Mouse (Mus musculus) left cerebral cortex, postnatal 10 days (tissue): ENCODE data around the gene Dgkz. TPM values are rescaled to one million over a fixed set of nuclear protein-coding genes. Genes with fewer than 3 reads are reported as not detected.

Experiments
- DNase-seq, 2 experiments: peaks; one replicate each; pipeline ENCODE4 v3.0.0; 2021 to 2022; ENCODE audit warnings: low spot score in 2 of 2, mixed read lengths in 1 of 2; ENCODE audit errors: extremely low spot score in 1 of 2
- intact Hi-C: fragments of 180-260 bp; cut with DNase I; formaldehyde crosslinking; loops from one replicate; pipeline ENCODE4 v1.15.1; 2025
- total RNA-seq, 2 experiments: library from RNA; stranded (reverse); gene quantifications; 2 replicates each; pipeline ENCODE4 v1.2.3; 2021

Dgkz gene
- total RNA-seq: 100 to 1,000 TPM; 251 to 255 TPM

GRCm38 (mm10) chr2:91975581-91976541, at the start of gene Dgkz:
Dgkz (minus strand) TSS chr2:91975864.
- DNase-seq: peak in 1 of 2 experiments; percentile 56

GRCm38 (mm10) chr2:92025202-92025601, 49.5 kb upstream of the Dgkz start:
- intact Hi-C loops: no loop called here
- DNase-seq: no peak

More at GRCm38 (mm10) chr2:91975581-91976541, at the start of gene Dgkz:
- intact Hi-C loops: no loop called here

- DNase-seq: peak; percentile 42 to 86
- intact Hi-C loops: no loop called here
Observed at GRCm38 (mm10) chr2:92024274-92024672, 48.6 kb upstream of the Dgkz start, which contains the start of gene Creb3l1. Creb3l1 (minus strand) TSS chr2:92024502.

GRCm38 (mm10) chr2:92023362-92024273, 48.0 kb upstream of the Dgkz start:
- intact Hi-C loops: no loop called here
- DNase-seq: peak in 1 of 2 experiments; percentile 69

- intact Hi-C loops: no loop called here
- no peak for DNase-seq
Observed at GRCm38 (mm10) chr2:92020676-92021265, 45.1 kb upstream of the Dgkz start.

- intact Hi-C loops: no loop called here
- DNase-seq: no peak
Observed at GRCm38 (mm10) chr2:92017440-92017839, 41.8 kb upstream of the Dgkz start.

GRCm38 (mm10) chr2:92016981-92017380, 41.3 kb upstream of the Dgkz start:
- DNase-seq: peak; percentile 50 to 89

GRCm38 (mm10) chr2:92014891-92015290, 39.2 kb upstream of the Dgkz start:
- intact Hi-C loops: no loop called here
- no peak for DNase-seq

More at GRCm38 (mm10) chr2:92016981-92017380, 41.3 kb upstream of the Dgkz start:
- intact Hi-C loops: no loop called here

GRCm38 (mm10) chr2:92014248-92014647, 38.6 kb upstream of the Dgkz start:
- intact Hi-C loops: no loop called here
- no peak for DNase-seq

- peak in 1 of 2 experiments; percentile 81 for DNase-seq
- intact Hi-C loops: no loop called here
Observed at GRCm38 (mm10) chr2:92012768-92013445, 37.2 kb upstream of the Dgkz start.

GRCm38 (mm10) chr2:92011424-92012353, 36.0 kb upstream of the Dgkz start:
- intact Hi-C loops: no loop called here
- no peak for DNase-seq

GRCm38 (mm10) chr2:92008623-92009404, 33.1 kb upstream of the Dgkz start:
- intact Hi-C loops: loop anchor here (5.0 kb wide), 1 partner anchor 48 kb away; no protein-coding TSS in a partner anchor
- no peak for DNase-seq

- DNase-seq: peak; percentile 98
- intact Hi-C loops: loop anchor here (5.0 kb wide), 1 partner anchor 49 kb away; no protein-coding TSS in a partner anchor
Observed at GRCm38 (mm10) chr2:92007933-92008622, 32.4 kb upstream of the Dgkz start.

GRCm38 (mm10) chr2:92006983-92007921, 31.6 kb upstream of the Dgkz start:
- intact Hi-C loops: loop anchor here (5.0 kb wide), 1 partner anchor 50 kb away; no protein-coding TSS in a partner anchor

GRCm38 (mm10) chr2:92006491-92006890, 30.8 kb upstream of the Dgkz start:
- intact Hi-C loops: loop anchor here (5.0 kb wide), 1 partner anchor 51 kb away; no protein-coding TSS in a partner anchor
- no peak for DNase-seq

More at GRCm38 (mm10) chr2:92006983-92007921, 31.6 kb upstream of the Dgkz start:
- peak; percentile 56 to 85 for DNase-seq
